ENCODE assay signal across 7 mouse cellular contexts in genomic region chr15:78834233-78835005, GRCm38 (mm10). TPM values are rescaled to one million over a fixed set of nuclear protein-coding genes. Genes with fewer than 3 reads are reported as not detected.
DNase-seq lines count a peak whose midpoint lies in the region; ATAC-seq and TF ChIP-seq lines count a peak whose summit lies in the region.

No protein-coding gene starts in this region.

- no peaks in the 10 kb centered on the region for H3K9me3 ChIP-seq in hindbrain, embryonic 14.5 days (ENCODE audit: control insufficient read depth, low read length)
- H3K9me3 ChIP-seq in liver, embryonic 13.5 days (replicated peaks): no peaks in the 10 kb centered on the region

- H3K27ac ChIP-seq in spleen, adult 2 months (ENCODE audit: insufficient read depth, low read length): peak overlapping the region; percentile 5; the same call in 1 of the 2 replicates
- peak overlapping the region; percentile 29 for H3K27ac ChIP-seq in hindbrain, embryonic 14.5 days
- H3K27ac ChIP-seq in liver, embryonic 13.5 days: peak overlapping the region; percentile 80

- no peak for TF ChIP-seq POLR2A in spleen, adult 2 months (IDR thresholded peaks at IDR 0.05; ENCODE audit: low read depth, low read length)

- H3K4me3 ChIP-seq in spleen, adult 2 months (ENCODE audit: extremely low read depth, insufficient read depth, insufficient read length): no peak overlapping the region
- H3K4me3 ChIP-seq in hindbrain, embryonic 14.5 days (replicated peaks; ENCODE audit: low read length): no peak overlapping the region
- H3K4me3 ChIP-seq in liver, embryonic 13.5 days (replicated peaks): no peak overlapping the region

- no peak for TF ChIP-seq CTCF in spleen, adult 2 months (IDR thresholded peaks at IDR 0.05; ENCODE audit: extremely low read depth, insufficient read depth, insufficient read length, insufficient replicate concordance)

- H3K4me1 ChIP-seq in spleen, adult 2 months (ENCODE audit: control insufficient read depth, insufficient read depth, insufficient read length): peaks cover 7% of the 10 kb centered on the region; the same call in 1 of the 2 replicates
- peaks cover 21% of the 10 kb centered on the region for H3K4me1 ChIP-seq in hindbrain, embryonic 14.5 days (replicated peaks; ENCODE audit: control insufficient read depth, insufficient read depth, low read length)
- peaks cover 49% of the 10 kb centered on the region for H3K4me1 ChIP-seq in liver, embryonic 13.5 days (replicated peaks)

- 75% methylated on average over 10 of the region's 10 CpGs for WGBS in spleen, adult 2 months
- 46% methylated on average over 10 of the region's 10 CpGs for WGBS in hindbrain, embryonic 14.5 days
- WGBS in liver, embryonic 13.5 days (ENCODE audit: insufficient replicate concordance): 46% methylated on average over 9 of the region's 10 CpGs

- no peaks in the 10 kb centered on the region for H3K27me3 ChIP-seq in spleen, adult 2 months (ENCODE audit: control insufficient read depth, insufficient read depth, low read length)
- no peaks in the 10 kb centered on the region for H3K27me3 ChIP-seq in hindbrain, embryonic 14.5 days (ENCODE audit: control insufficient read depth, insufficient read depth, low read length)
- H3K27me3 ChIP-seq in liver, embryonic 13.5 days: 0 out of 2 replicates have a peak, but pooled peaks cover 1% of the 10 kb centered on the region

- H3K36me3 ChIP-seq in spleen, adult 2 months (ENCODE audit: control insufficient read depth, insufficient read depth, low read length): no peaks in the 10 kb centered on the region
- H3K36me3 ChIP-seq in hindbrain, embryonic 14.5 days (replicated peaks; ENCODE audit: control insufficient read depth, insufficient read depth): no peaks in the 10 kb centered on the region
- H3K36me3 ChIP-seq in liver, embryonic 13.5 days: no peaks in the 10 kb centered on the region

- DNase-seq in spleen, adult 2 months (ENCODE audit: low read depth in 1 of 2, low spot score in 2 of 2): no peak
- no peak for DNase-seq in spleen, postnatal 10 days (ENCODE audit: low spot score in 2 of 2)
- DNase-seq in hindbrain, embryonic 14.5 days (ENCODE audit: low spot score): no peak
- no peak for DNase-seq in liver, embryonic 13.5 days
- no peak for DNase-seq in right cerebral cortex, postnatal 25 days

- H3K9ac ChIP-seq in hindbrain, embryonic 14.5 days: no peak overlapping the region
- peak overlapping the region; percentile 26; the same call in 1 of the 2 replicates for H3K9ac ChIP-seq in liver, embryonic 13.5 days

- no peak overlapping the region for H3K4me2 ChIP-seq in hindbrain, embryonic 14.5 days (replicated peaks)
- H3K4me2 ChIP-seq in liver, embryonic 13.5 days: no peak overlapping the region

- no peak for ATAC-seq in hindbrain, embryonic 14.5 days (ENCODE audit: low FRiP score)
- ATAC-seq in liver, embryonic 13.5 days (ENCODE audit: low read depth): no peak
- ATAC-seq in frontal cortex, adult (ENCODE audit: low TSS enrichment): no peak
- ATAC-seq in erythroblast, adult 5-6 weeks (replicated peaks; ENCODE audit: low FRiP score, poor library complexity, severe bottlenecking): no peak

RNA-seq across cellular contexts. Expression of gene Cdc42ep1, which starts 8.0 kb away (rescaled TPM):
- polyA plus RNA-seq in spleen, adult 2 months (2012; rRNA removed): 29.6 and 31.3 TPM in 2 replicates
- polyA plus RNA-seq in hindbrain, embryonic 14.5 days (2014; fragmentation: Nextera tagmentation; extraction: Ambion mirVana): 10.7 and 11.2 TPM in 2 replicates
- 9.5 and 10.8 TPM in 2 replicates for polyA plus RNA-seq in liver, embryonic 13.5 days (2015; fragmentation: Nextera tagmentation; extraction: Ambion mirVana)
- total RNA-seq in erythroblast, adult 5-6 weeks (2015; ENCODE audit: low replicate concordance): not detected in 2 replicates
- total RNA-seq in erythroblast, adult 5-6 weeks (2017; ENCODE audit: low replicate concordance): 0.70 TPM in 1 of 2 replicates, not detected in the other

RNA-seq across cellular contexts. Expression of gene Lgals2, which starts 20.9 kb away (rescaled TPM):
- polyA plus RNA-seq in spleen, adult 2 months (2012; rRNA removed): 0.32 and 0.73 TPM in 2 replicates
- polyA plus RNA-seq in hindbrain, embryonic 14.5 days (2014; fragmentation: Nextera tagmentation; extraction: Ambion mirVana): not detected in 2 replicates
- polyA plus RNA-seq in liver, embryonic 13.5 days (2015; fragmentation: Nextera tagmentation; extraction: Ambion mirVana): 10.0 and 13.7 TPM in 2 replicates
- total RNA-seq in erythroblast, adult 5-6 weeks (2015; ENCODE audit: low replicate concordance): not detected in 2 replicates
- total RNA-seq in erythroblast, adult 5-6 weeks (2017; ENCODE audit: low replicate concordance): not detected in 2 replicates

RNA-seq across cellular contexts. Expression of gene Card10, which starts 31.6 kb away (rescaled TPM):
- 6.4 and 7.4 TPM in 2 replicates for polyA plus RNA-seq in spleen, adult 2 months (2012; rRNA removed)
- 2.5 and 2.6 TPM in 2 replicates for polyA plus RNA-seq in hindbrain, embryonic 14.5 days (2014; fragmentation: Nextera tagmentation; extraction: Ambion mirVana)
- 1.1 and 1.3 TPM in 2 replicates for polyA plus RNA-seq in liver, embryonic 13.5 days (2015; fragmentation: Nextera tagmentation; extraction: Ambion mirVana)
- 0.58 TPM in 1 of 2 replicates, not detected in the other for total RNA-seq in erythroblast, adult 5-6 weeks (2015; ENCODE audit: low replicate concordance)
- total RNA-seq in erythroblast, adult 5-6 weeks (2017; ENCODE audit: low replicate concordance): 0.56 TPM in 1 of 2 replicates, not detected in the other

RNA-seq across cellular contexts. Expression of gene Gga1, which starts 42.6 kb away (rescaled TPM):
- polyA plus RNA-seq in spleen, adult 2 months (2012; rRNA removed): 70.2 and 89.3 TPM in 2 replicates
- 40.1 and 43.0 TPM in 2 replicates for polyA plus RNA-seq in hindbrain, embryonic 14.5 days (2014; fragmentation: Nextera tagmentation; extraction: Ambion mirVana)
- polyA plus RNA-seq in liver, embryonic 13.5 days (2015; fragmentation: Nextera tagmentation; extraction: Ambion mirVana): 20.7 and 23.7 TPM in 2 replicates
- total RNA-seq in erythroblast, adult 5-6 weeks (2015; ENCODE audit: low replicate concordance): 6.5 and 17.1 TPM in 2 replicates
- total RNA-seq in erythroblast, adult 5-6 weeks (2017; ENCODE audit: low replicate concordance): 3.5 and 3.7 TPM in 2 replicates

Comparison
In these comparisons a context has a peak if more than half of its experiments do, and no peak if none do; other contexts are left out.
1. H3K27ac ChIP-seq: peak in every context shown above with its lines; median percentile 80 in liver, embryonic 13.5 days; 29 in hindbrain, embryonic 14.5 days; 5 in spleen, adult 2 months.